In genomic region chr5:120594485-120594884, GRCm38 (mm10) we compare ENCODE assay signal across 31 mouse cellular contexts. TPM values are rescaled to one million over a fixed set of nuclear protein-coding genes. Genes with fewer than 3 reads are reported as not detected.
DNase-seq lines count a peak whose midpoint lies in the region; ATAC-seq lines count a peak whose summit lies in the region.
"Had no signal": no experiment of that assay in that cellular context is flagged by ENCODE, and none has a peak within 500 bp of the region (broad histone marks: within the 10 kb centered on the region; RNA-seq: fewer than 3 reads in every experiment).

No protein-coding gene starts in this region.

- H3K9me3 ChIP-seq in kidney, embryonic 14.5 days (ENCODE audit: control insufficient read depth, low read length) = peaks cover 2% of the 10 kb centered on the region; the same call in 1 of the 2 replicates
- H3K9me3 ChIP-seq: embryonic facial prominence, embryonic 10.5 days; embryonic facial prominence, embryonic 13.5 days; forebrain, embryonic 15.5 days; heart, embryonic 12.5 days; heart, embryonic 15.5 days; hindbrain, embryonic 10.5 days; hindbrain, embryonic 13.5 days had no signal

- no peaks in the 10 kb centered on the region for H3K36me3 ChIP-seq in kidney, embryonic 14.5 days (ENCODE audit: control insufficient read depth, insufficient read depth, low read length)
- H3K36me3 ChIP-seq: embryonic facial prominence, embryonic 10.5 days; embryonic facial prominence, embryonic 13.5 days; forebrain, embryonic 12.5 days; forebrain, embryonic 15.5 days; heart, embryonic 12.5 days; heart, embryonic 15.5 days; hindbrain, embryonic 10.5 days had no signal

- H3K4me2 ChIP-seq in kidney, embryonic 14.5 days (replicated peaks; ENCODE audit: low read depth, low read length) = no peak overlapping the region
- H3K4me2 ChIP-seq: embryonic facial prominence, embryonic 13.5 days; forebrain, embryonic 12.5 days; forebrain, embryonic 15.5 days; heart, embryonic 12.5 days; heart, embryonic 15.5 days; hindbrain, embryonic 13.5 days had no signal

- H3K4me1 ChIP-seq in kidney, embryonic 14.5 days (ENCODE audit: control insufficient read depth, insufficient read depth, low read length) = no peaks in the 10 kb centered on the region
- H3K4me1 ChIP-seq: embryonic facial prominence, embryonic 10.5 days; embryonic facial prominence, embryonic 13.5 days; forebrain, embryonic 15.5 days; heart, embryonic 15.5 days; hindbrain, embryonic 13.5 days had no signal

- no peak overlapping the region for H3K9ac ChIP-seq in kidney, embryonic 14.5 days (ENCODE audit: low read depth, low read length)
- H3K9ac ChIP-seq: embryonic facial prominence, embryonic 13.5 days; forebrain, embryonic 12.5 days; forebrain, embryonic 15.5 days; heart, embryonic 12.5 days; heart, embryonic 15.5 days; hindbrain, embryonic 13.5 days had no signal

- ATAC-seq in kidney, embryonic 14.5 days (ENCODE audit: low FRiP score, low TSS enrichment) = no peak
- ATAC-seq in inflammation-experienced regulatory T-cells, adult 6 months = no peak
- ATAC-seq: forebrain, embryonic 15.5 days had no signal

- WGBS in kidney, embryonic 14.5 days = 87% methylated on average over 6 of the region's 6 CpGs

- no peaks in the 10 kb centered on the region for H3K27me3 ChIP-seq in kidney, embryonic 14.5 days (ENCODE audit: control insufficient read depth, insufficient read depth, low read length)
- H3K27me3 ChIP-seq: embryonic facial prominence, embryonic 13.5 days; forebrain, embryonic 12.5 days; forebrain, embryonic 15.5 days; hindbrain, embryonic 13.5 days had no signal

- H3K4me3 ChIP-seq in kidney, embryonic 14.5 days (ENCODE audit: low read length) = no peak overlapping the region
- H3K4me3 ChIP-seq: embryonic facial prominence, embryonic 10.5 days; embryonic facial prominence, embryonic 13.5 days; erythroblast, embryonic 14.5 days; forebrain, embryonic 12.5 days; forebrain, embryonic 15.5 days; heart, embryonic 12.5 days; heart, embryonic 15.5 days; hindbrain, embryonic 10.5 days; hindbrain, embryonic 13.5 days had no signal

- peak; percentile 21 for DNase-seq in kidney, adult 18-20 months
- DNase-seq in kidney, adult 9 months = peak; percentile 86
- DNase-seq in kidney, postnatal 10 days = no peak
- DNase-seq in kidney, postnatal 25 days = peak; percentile 46 to 81
- no peak for DNase-seq in adrenal gland, postnatal 14 days
- DNase-seq: adrenal gland, adult 2 months; adrenal gland, postnatal 25 days; B cell, adult 2 months; cerebellum, adult 11-12 months; cerebellum, adult 8-10 months; cerebellum, postnatal 10 days; cerebellum, postnatal 36 days; embryo, embryonic 11 days; gastrocnemius, postnatal 25 days; heart, adult 18-20 months; heart, postnatal 10 days; heart, postnatal 36 days had no signal

- no peak overlapping the region for H3K27ac ChIP-seq in kidney, embryonic 14.5 days (ENCODE audit: low read depth, low read length)
- H3K27ac ChIP-seq: embryonic facial prominence, embryonic 10.5 days; embryonic facial prominence, embryonic 13.5 days; forebrain, embryonic 12.5 days; forebrain, embryonic 15.5 days; heart, embryonic 15.5 days; hindbrain, embryonic 10.5 days; hindbrain, embryonic 13.5 days had no signal

RNA-seq across cellular contexts. Expression of gene Iqcd, which starts 5.7 kb away (rescaled TPM):
- polyA plus RNA-seq in kidney, embryonic 14.5 days (2014; fragmentation: Nextera tagmentation; extraction: Ambion mirVana) = 0.57 and 1.4 TPM in 2 replicates
- under 1 TPM in 1 of 3 experiments, not detected in 2; 0.91 TPM for polyA plus RNA-seq in inflammation-experienced regulatory T-cells, adult 6 months (2017; shearing (Covaris generic))
- total RNA-seq in adrenal gland, postnatal 14 days (2021) = 0.30 and 0.48 TPM in 2 replicates
- total RNA-seq: gastrocnemius, adult 8-10 months; heart, adult 18-20 months; heart, postnatal 36 days had no signal

RNA-seq across cellular contexts. Expression of gene Tpcn1, which starts 6.0 kb away (rescaled TPM):
- 33.8 and 37.3 TPM in 2 replicates for polyA plus RNA-seq in kidney, embryonic 14.5 days (2014; fragmentation: Nextera tagmentation; extraction: Ambion mirVana)
- polyA plus RNA-seq in inflammation-experienced regulatory T-cells, adult 6 months (2017; shearing (Covaris generic)) = 10 to 100 TPM in 2 of 3 experiments, 1 to 10 TPM in 1; 6.4 to 15.8 (median 12.6) TPM
- 56.5 and 57.5 TPM in 2 replicates for total RNA-seq in adrenal gland, postnatal 14 days (2021)

RNA-seq across cellular contexts. Expression of gene Rita1, which starts 17.9 kb away (rescaled TPM):
- polyA plus RNA-seq in kidney, embryonic 14.5 days (2014; fragmentation: Nextera tagmentation; extraction: Ambion mirVana) = 10.4 and 11.1 TPM in 2 replicates
- 1 to 10 TPM; 2.1 to 3.5 (median 3.2) TPM for polyA plus RNA-seq in inflammation-experienced regulatory T-cells, adult 6 months (2017; shearing (Covaris generic))
- 15.6 and 16.0 TPM in 2 replicates for total RNA-seq in adrenal gland, postnatal 14 days (2021)

RNA-seq across cellular contexts. Expression of gene Ddx54, which starts 18.1 kb away (rescaled TPM):
- 22.3 and 37.7 TPM in 2 replicates for polyA plus RNA-seq in kidney, embryonic 14.5 days (2014; fragmentation: Nextera tagmentation; extraction: Ambion mirVana)
- 10 to 100 TPM; 13.0 to 21.1 (median 13.4) TPM for polyA plus RNA-seq in inflammation-experienced regulatory T-cells, adult 6 months (2017; shearing (Covaris generic))
- total RNA-seq in adrenal gland, postnatal 14 days (2021) = 38.6 and 45.9 TPM in 2 replicates

RNA-seq across cellular contexts. Expression of gene Cfap73, which starts 39.5 kb away (rescaled TPM):
- polyA plus RNA-seq in kidney, embryonic 14.5 days (2014; fragmentation: Nextera tagmentation; extraction: Ambion mirVana) = not detected in 2 replicates
- not detected for polyA plus RNA-seq in inflammation-experienced regulatory T-cells, adult 6 months (2017; shearing (Covaris generic))
- total RNA-seq in adrenal gland, postnatal 14 days (2021) = 0.63 and 0.98 TPM in 2 replicates
- total RNA-seq: CH12.LX; gastrocnemius, adult 8-10 months; gastrocnemius, postnatal 25 days; heart, adult 18-20 months; heart, postnatal 10 days; heart, postnatal 36 days; MEL had no signal
- polyA plus RNA-seq: adrenal gland, adult 2 months; embryonic facial prominence, embryonic 13.5 days; erythroblast, embryonic 14.5 days; heart, embryonic 12.5 days; heart, embryonic 15.5 days had no signal

Comparison
In these comparisons a context has a peak if more than half of its experiments do, and no peak if none do; other contexts are left out.
1. DNase-seq: peak in kidney, adult 18-20 months (single experiment), kidney, adult 9 months (single experiment) and kidney, postnatal 25 days (2 of 2); none in kidney, postnatal 10 days (single experiment) and adrenal gland, postnatal 14 days (single experiment).